Mouse (Mus musculus) heart, adult 9 months (tissue): ENCODE results near the gene Zrsr2.

Experiments used
- DNase-seq, 2 experiments: peaks; one replicate each; pipeline ENCODE4 v3.0.0; 2022; ENCODE audit warnings: low spot score in 2 of 2

Gene Zrsr2

GRCm38 (mm10) chrX:163885539-163885981, 72.9 kb downstream of the Zrsr2 start:
- no peak for DNase-seq
